Mouse (Mus musculus) embryonic fibroblast, embryonic 13.5 days (primary cell): ENCODE data around the gene Ubac2.

ENCODE experiments used
- CTCF ChIP-seq: IDR thresholded peaks from 2 replicates; pipeline ENCODE4 v1.5.1; 2011; ENCODE audit warnings: mild to moderate bottlenecking, control low read depth, low read length, moderate library complexity, borderline replicate concordance; ENCODE audit not compliant: insufficient read depth
- POLR2A ChIP-seq: IDR thresholded peaks from 2 replicates; pipeline ENCODE4 v1.6.1; 2011; ENCODE audit warnings: low read depth, mild to moderate bottlenecking, control low read depth, low read length, moderate library complexity

GRCm38 (mm10) chr14:121986028-121986427 lies 107.6 kb downstream of the Ubac2 start:
- no peak for TF ChIP-seq POLR2A
- TF ChIP-seq CTCF: no peak
